Mouse (Mus musculus): ENCODE results near the gene Kcng3.

The Kcng3 gene

GRCm38 (mm10) chr17:83562153-83563010, 69.3 kb downstream of the Kcng3 start:
- no peak for DNase-seq (ENCODE audit: extremely low read depth, insufficient read length, low spot score)

GRCm38 (mm10) chr17:83559081-83559480, 72.6 kb downstream of the Kcng3 start:
- no peak for DNase-seq (ENCODE audit: extremely low read depth, insufficient read length, low spot score)

GRCm38 (mm10) chr17:83555836-83556235, 75.9 kb downstream of the Kcng3 start:
- no peak for DNase-seq (ENCODE audit: extremely low read depth, insufficient read length, low spot score)

- no peak for DNase-seq (ENCODE audit: extremely low read depth, insufficient read length, low spot score)
Observed at GRCm38 (mm10) chr17:83554997-83555396, 76.7 kb downstream of the Kcng3 start.

GRCm38 (mm10) chr17:83548501-83549233, 83.0 kb downstream of the Kcng3 start:
- DNase-seq (ENCODE audit: extremely low read depth, insufficient read length, low spot score): no peak

GRCm38 (mm10) chr17:83547145-83547544, 84.5 kb downstream of the Kcng3 start:
- DNase-seq (ENCODE audit: extremely low read depth, insufficient read length, low spot score): no peak

- DNase-seq (ENCODE audit: extremely low read depth, insufficient read length, low spot score): no peak
Observed at GRCm38 (mm10) chr17:83545756-83546742, 85.6 kb downstream of the Kcng3 start.

- no peak for DNase-seq (ENCODE audit: extremely low read depth, insufficient read length, low spot score)
Observed at GRCm38 (mm10) chr17:83545259-83545658, 86.4 kb downstream of the Kcng3 start.

GRCm38 (mm10) chr17:83542424-83542823, 89.3 kb downstream of the Kcng3 start:
- no peak for DNase-seq (ENCODE audit: extremely low read depth, insufficient read length, low spot score)

GRCm38 (mm10) chr17:83539262-83540037, 92.2 kb downstream of the Kcng3 start:
- DNase-seq (ENCODE audit: extremely low read depth, insufficient read length, low spot score): no peak

GRCm38 (mm10) chr17:83538694-83539093, 93.0 kb downstream of the Kcng3 start:
- no peak for DNase-seq (ENCODE audit: extremely low read depth, insufficient read length, low spot score)

GRCm38 (mm10) chr17:83538141-83538540, 93.6 kb downstream of the Kcng3 start:
- DNase-seq (ENCODE audit: extremely low read depth, insufficient read length, low spot score): no peak

All from 3134 (cell line).